Mouse (Mus musculus): ENCODE measurements around the gene Itga9.

DNA sequence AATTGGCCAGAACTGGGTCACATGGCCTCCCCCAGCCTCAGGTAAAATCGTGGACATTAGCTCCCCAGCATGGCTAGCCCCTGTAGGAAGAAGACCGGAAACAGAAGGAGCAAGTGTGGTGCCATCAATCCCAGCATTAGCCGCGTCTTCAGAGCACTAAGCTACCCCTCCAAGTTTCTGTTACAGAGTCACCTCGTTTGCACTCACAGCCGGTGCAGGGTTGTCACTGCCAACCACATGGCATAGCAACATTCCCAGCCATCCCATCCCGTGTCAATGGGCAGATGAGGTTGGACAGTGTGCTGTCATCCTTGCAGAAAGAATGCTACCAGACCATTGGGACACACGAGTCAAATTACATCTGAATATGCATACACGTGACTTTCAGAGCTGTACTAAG is 324.1 kb downstream of the Itga9 start:
- TF ChIP-seq CTCF (IDR thresholded peaks at IDR 0.05; ENCODE audit: low read depth, low read length) (no peak), POLR2A (IDR thresholded peaks at IDR 0.05; ENCODE audit: extremely low read depth, insufficient read depth, low read length) (no peak)

Data from liver, adult 2 months (tissue).